Mouse (Mus musculus) limb, embryonic 15.5 days (tissue): ENCODE measurements around the gene Pecr. TPM values are rescaled to one million over a fixed set of nuclear protein-coding genes. Genes with fewer than 3 reads are reported as not detected.

Experiments used
- ATAC-seq: fragments of 200-750 bp; cut with Nextera tagmentation; 2 replicates; pipeline ENCODE4 v1.8.0; 2017; ENCODE audit warnings: low read depth, moderate TSS enrichment; ENCODE audit not compliant: insufficient number of reproducible peaks, low FRiP score, low TSS enrichment
- H3K27ac ChIP-seq: fragments of 300-500 bp; sonication (generic); 2 replicates; pipeline ENCODE4 v1.5.1; 2015; ENCODE audit warnings: moderate library complexity, mild to moderate bottlenecking, inconsistent platforms
- H3K27me3 ChIP-seq: fragments of 300-500 bp; sonication (generic); 2 replicates; pipeline ENCODE4 v1.6.1; 2015; ENCODE audit warnings: inconsistent platforms
- H3K36me3 ChIP-seq: fragments of 300-500 bp; sonication (generic); 2 replicates; pipeline ENCODE4 v1.6.1; 2015; ENCODE audit warnings: inconsistent platforms
- H3K4me1 ChIP-seq: fragments of 300-500 bp; sonication (generic); 2 replicates; pipeline ENCODE4 v1.6.1; 2015; ENCODE audit warnings: inconsistent platforms
- H3K4me2 ChIP-seq: fragments of 300-500 bp; sonication (generic); 2 replicates; pipeline ENCODE4 v1.6.1; 2015; ENCODE audit warnings: mild to moderate bottlenecking, inconsistent platforms
- H3K4me3 ChIP-seq: fragments of 300-500 bp; sonication (generic); 2 replicates; pipeline ENCODE4 v1.5.1; 2015; ENCODE audit warnings: mild to moderate bottlenecking, inconsistent platforms
- H3K9ac ChIP-seq: fragments of 300-500 bp; sonication (generic); 2 replicates; pipeline ENCODE4 v1.6.1; 2015; ENCODE audit warnings: inconsistent platforms
- H3K9me3 ChIP-seq: fragments of 300-500 bp; sonication (generic); 2 replicates; pipeline ENCODE4 v1.6.1; 2016; ENCODE audit warnings: inconsistent platforms
- WGBS: fragments of 180-500 bp; shearing (Covaris S2); methylation state at CpG from one replicate; pipeline ENCODE4 v1.1.7; 2015; 5-methylcytosine and 5-hydroxymethylcytosine counted together
- polyA plus RNA-seq: library from polyadenylated mRNA; unstranded; fragments of >200 nt; fragmentation: Nextera tagmentation; extraction: Ambion mirVana; gene quantifications from 2 replicates; pipeline ENCODE4 v1.2.1, GENCODE M21; 2015

Pecr gene
- polyA plus RNA-seq, 1 experiment from 2014 or later, result 33.3 TPM

DNA sequence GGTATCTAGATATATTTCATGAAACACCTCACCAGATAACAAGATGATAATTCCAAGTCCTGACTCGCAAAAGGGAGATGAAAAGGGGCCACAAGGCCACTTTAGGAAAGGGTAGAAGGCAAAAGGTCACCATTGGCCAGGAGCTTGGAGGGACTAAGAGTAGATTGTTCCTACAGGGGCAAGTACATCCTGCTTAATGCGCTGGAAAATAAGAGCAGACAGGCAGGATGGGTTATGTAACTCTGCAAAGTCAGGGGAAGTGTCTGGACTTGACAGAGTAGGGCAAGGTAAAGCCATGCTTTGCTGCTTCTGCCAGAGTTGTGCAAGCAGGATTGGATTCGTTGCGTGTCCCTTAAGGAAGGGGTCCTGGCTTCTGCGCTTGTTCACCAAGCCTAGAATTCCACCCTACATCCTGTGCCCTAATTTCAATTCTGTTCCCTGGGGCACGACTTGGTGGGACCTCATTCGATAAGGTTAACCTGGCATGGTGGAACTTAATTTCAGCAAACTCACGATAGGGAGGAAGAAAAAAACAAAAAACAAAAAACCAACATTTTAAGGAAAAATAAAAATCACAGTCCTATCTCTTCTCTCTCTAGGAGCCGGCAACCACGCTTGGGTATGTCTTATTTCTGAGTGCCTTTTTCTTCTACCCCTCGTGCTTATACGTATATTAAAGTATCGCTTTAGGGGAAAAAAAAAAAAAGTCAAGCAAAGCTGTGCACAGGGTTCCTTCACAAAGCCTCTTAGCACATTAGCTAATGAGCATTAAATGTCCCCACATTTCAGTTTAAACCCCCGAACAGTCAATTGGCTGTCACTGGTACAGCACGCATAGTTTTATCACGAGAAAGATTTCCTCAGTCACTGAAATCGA lies 73.1 kb downstream of the Pecr start:
- no peak for ATAC-seq

More for the DNA sequence above, 73.1 kb downstream of the Pecr start:
- Histone ChIP-seq H3K4me2 (peak overlapping the region; percentile 98), H3K9me3 (no peaks in the 10 kb centered on the region), H3K27me3 (0 out of 2 replicates have a peak, but pooled peaks cover 4% of the 10 kb centered on the region), H3K36me3 (no peaks in the 10 kb centered on the region), H3K9ac (no peak overlapping the region), H3K27ac (no peak overlapping the region), H3K4me3 (peak overlapping the region; percentile 79), H3K4me1 (peaks cover 3% of the 10 kb centered on the region; the same call in 1 of the 2 replicates)
- 17% methylated on average over 17 of the region's 17 CpGs for WGBS

Other genes with a start within 250 kb of the Pecr start
- 5.4 and 5.6 TPM in 2 replicates for gene Mreg, start 72.0 kb downstream of the Pecr start, polyA plus RNA-seq
- gene Tmem169, start 55 bp upstream of the Pecr start, polyA plus RNA-seq, result 3.3 and 3.5 TPM in 2 replicates
- gene Xrcc5, start 23.1 kb upstream of the Pecr start, polyA plus RNA-seq, result 35.4 and 35.9 TPM in 2 replicates